Mouse (Mus musculus) CH12F3 (cell line): ENCODE data around the gene Kctd7.

Experiments
- in situ Hi-C: fragments of 300-500 bp; cut with MboI; formaldehyde crosslinking; loops from 2 replicates; pipeline ENCODE4 v1.14.3; 2020; ENCODE audit warnings: low sequenced_read_pairs

Kctd7 gene

GRCm38 (mm10) chr5:130187383-130187782 lies 42.7 kb downstream of the Kctd7 start:
- in situ Hi-C loops: no loop called here

GRCm38 (mm10) chr5:130190909-130191308 lies 46.2 kb downstream of the Kctd7 start:
- in situ Hi-C loops: no loop called here

DNA sequence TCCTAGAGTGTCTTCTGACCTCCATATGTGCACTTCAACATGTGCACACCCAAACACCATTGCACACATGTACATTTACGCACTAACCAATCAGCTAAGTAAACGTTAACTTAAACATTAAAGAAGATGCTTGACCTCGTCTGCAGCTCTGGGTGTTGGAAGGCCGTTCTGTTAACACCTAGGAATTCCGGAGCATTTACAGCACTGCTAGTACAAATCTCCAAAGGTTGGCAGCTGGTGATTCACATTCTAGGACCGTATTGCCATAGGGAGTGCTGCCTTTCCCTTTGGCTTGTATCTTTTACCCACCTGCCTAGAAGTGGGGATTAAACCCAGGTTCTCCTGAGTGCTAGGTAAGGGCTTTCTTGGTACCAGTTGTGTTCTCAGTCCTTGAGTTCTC lies 47.2 kb downstream of the Kctd7 start:
- in situ Hi-C loops: no loop called here

- in situ Hi-C loops: no loop called here
Observed at GRCm38 (mm10) chr5:130192356-130192944, 47.8 kb downstream of the Kctd7 start.

GRCm38 (mm10) chr5:130193760-130194159 lies 49.1 kb downstream of the Kctd7 start:
- in situ Hi-C loops: no loop called here

GRCm38 (mm10) chr5:130196307-130196706 lies 51.6 kb downstream of the Kctd7 start:
- in situ Hi-C loops: no loop called here

GRCm38 (mm10) chr5:130197454-130197853 lies 52.8 kb downstream of the Kctd7 start:
- in situ Hi-C loops: no loop called here

- in situ Hi-C loops: no loop called here
Observed at GRCm38 (mm10) chr5:130197981-130198380, 53.3 kb downstream of the Kctd7 start.

DNA sequence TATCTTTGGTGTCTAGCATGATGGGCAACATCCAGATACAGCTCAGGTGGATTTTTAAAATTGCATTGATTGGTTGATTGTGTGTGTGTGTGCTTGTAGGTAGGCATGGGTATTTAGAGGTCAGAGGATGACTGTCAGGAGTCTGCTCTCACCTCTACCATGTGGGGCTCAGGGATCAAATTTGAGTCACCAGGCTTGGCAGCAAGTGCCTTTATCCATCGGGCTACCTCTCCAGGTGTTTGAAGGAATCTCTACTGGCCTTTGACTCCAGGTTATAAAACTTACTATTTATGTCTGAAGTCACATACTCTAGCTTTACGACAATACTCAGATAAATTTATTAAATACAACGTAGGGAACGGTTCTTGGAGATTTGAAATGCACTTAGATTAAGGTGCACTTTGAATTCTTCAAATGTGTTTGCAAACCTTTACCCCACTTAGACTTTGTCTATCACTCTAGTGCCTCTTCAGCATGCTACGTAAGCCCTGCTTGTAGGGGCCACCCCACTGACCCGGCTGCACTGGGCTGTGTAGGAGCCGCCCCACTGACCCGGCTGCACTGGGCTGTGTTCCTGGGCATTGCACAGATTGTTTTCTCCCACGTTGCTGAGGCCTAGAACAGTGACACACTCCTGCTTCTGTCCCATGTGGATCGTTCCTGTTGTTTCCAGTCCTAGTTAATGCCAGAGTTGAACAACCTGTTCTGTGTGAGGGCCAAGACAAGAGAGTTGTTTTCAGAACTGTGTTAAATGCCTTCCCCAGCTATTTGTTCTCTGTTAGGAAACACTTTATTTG lies 55.8 kb downstream of the Kctd7 start:
- in situ Hi-C loops: no loop called here

DNA sequence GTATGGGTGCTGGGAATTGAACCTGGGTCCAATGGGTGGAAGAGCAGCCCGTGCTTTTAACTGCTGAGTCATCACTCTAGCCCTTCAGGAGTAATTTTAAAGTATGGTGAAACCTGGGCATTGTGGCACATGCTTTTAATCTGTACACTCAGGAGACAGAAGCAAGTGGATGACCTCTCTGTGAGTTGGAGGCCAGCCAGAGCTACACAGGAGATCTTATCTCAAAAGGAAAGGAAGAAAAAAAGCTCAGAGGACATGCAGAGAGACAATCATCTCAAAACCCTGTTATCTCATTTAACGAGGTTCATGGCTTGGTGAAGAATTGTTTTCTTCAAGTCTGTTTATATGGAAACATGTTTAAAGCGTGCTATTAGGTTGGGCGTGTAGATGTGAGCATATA lies 59.3 kb downstream of the Kctd7 start:
- in situ Hi-C loops: no loop called here

GRCm38 (mm10) chr5:130204560-130204959 lies 59.9 kb downstream of the Kctd7 start:
- in situ Hi-C loops: no loop called here
